Mouse (Mus musculus) MEL (cell line): ENCODE measurements around the gene Gtf2h5. TPM values are rescaled to one million over a fixed set of nuclear protein-coding genes. Genes with fewer than 3 reads are reported as not detected.
A peak's percentile ranks its signal among the peaks of the same experiment; 100 is the strongest.

Experiments used
- DNase-seq: peaks from one replicate; pipeline ENCODE4 v3.0.0; 2011; ENCODE audit warnings: low read depth, low spot score
- H3K27ac ChIP-seq: 2 replicates; pipeline ENCODE4 v1.5.1; 2012; ENCODE audit warnings: low read depth, mild to moderate bottlenecking, control low read depth, low read length, moderate library complexity; ENCODE audit not compliant: control insufficient read depth
- H3K27me3 ChIP-seq, 2 experiments: fragments of 150-350 bp in 1 of 2; sonication (generic) in 1 of 2; 2 replicates each; pipeline ENCODE4 v1.6.1; 2012; ENCODE audit warnings: low read length in 2 of 2, mild to moderate bottlenecking in 2 of 2, improper control_type of control experiment in 1 of 2, moderate library complexity in 1 of 2; ENCODE audit not compliant: insufficient read depth in 2 of 2, control insufficient read depth in 1 of 2
- H3K36me3 ChIP-seq, 2 experiments: 2 replicates each; pipeline ENCODE4 v1.6.1; 2012 to 2014; ENCODE audit warnings: low read length in 2 of 2, improper control_type of control experiment in 1 of 2, inconsistent platforms in 1 of 2, mild to moderate bottlenecking in 1 of 2; ENCODE audit not compliant: insufficient read depth in 2 of 2, control insufficient read depth in 1 of 2
- H3K4me1 ChIP-seq, 2 experiments: fragments of 150-350 bp in 1 of 2; sonication (generic) in 1 of 2; 2 replicates each; pipeline ENCODE4 v1.6.1; 2012; ENCODE audit warnings: low read length in 2 of 2, improper control_type of control experiment in 1 of 2, mild to moderate bottlenecking in 1 of 2; ENCODE audit not compliant: insufficient read depth in 2 of 2, control insufficient read depth in 1 of 2
- H3K4me3 ChIP-seq, 2 experiments: fragments of 150-350 bp in 1 of 2; sonication (generic) in 1 of 2; 2 replicates each; pipeline ENCODE4 v1.5.1; 2012; ENCODE audit warnings: low read depth in 2 of 2, low read length in 2 of 2, mild to moderate bottlenecking in 2 of 2, moderate library complexity in 2 of 2, control low read depth in 1 of 2, improper control_type of control experiment in 1 of 2; ENCODE audit not compliant: control insufficient read depth in 1 of 2, insufficient read depth in 1 of 2
- H3K79me2 ChIP-seq: 2 replicates; pipeline ENCODE4 v1.6.1; 2012; ENCODE audit warnings: mild to moderate bottlenecking, low read length, moderate library complexity; ENCODE audit not compliant: control insufficient read depth, poor library complexity, insufficient read depth
- H3K9ac ChIP-seq: 2 replicates; pipeline ENCODE4 v1.6.1; 2012; ENCODE audit warnings: low read depth, mild to moderate bottlenecking, control low read depth, low read length, moderate library complexity; ENCODE audit not compliant: control insufficient read depth, poor library complexity, severe bottlenecking
- H3K9me3 ChIP-seq: fragments of 150-350 bp; sonication (generic); replicated peaks from 2 replicates; pipeline ENCODE4 v1.6.1; 2012; ENCODE audit warnings: mild to moderate bottlenecking, low read length, improper control_type of control experiment, moderate library complexity; ENCODE audit not compliant: insufficient read depth
- CTCF ChIP-seq, 3 experiments: IDR thresholded peaks in 2 of 3; conservative IDR thresholded peaks in 1 of 3; 2 replicates each; pipeline ENCODE4 v1.5.1; 2011 to 2012; ENCODE audit warnings: low read length in 3 of 3, low read depth in 2 of 3, mild to moderate bottlenecking in 2 of 3, improper control_type of control experiment in 1 of 3, inconsistent platforms in 1 of 3, mixed read lengths in 1 of 3, moderate library complexity in 1 of 3; ENCODE audit not compliant: control insufficient read depth in 1 of 3, insufficient read depth in 1 of 3, poor library complexity in 1 of 3, severe bottlenecking in 1 of 3
- E2F4 ChIP-seq: IDR thresholded peaks from 2 replicates; pipeline ENCODE4 v1.6.1; 2011; ENCODE audit warnings: low read depth, low read length, improper control_type of control experiment, borderline replicate concordance
- ELF1 ChIP-seq: IDR thresholded peaks from 2 replicates; pipeline ENCODE4 v1.6.1; 2014; ENCODE audit warnings: low read depth, mild to moderate bottlenecking, inconsistent platforms, low read length, improper control_type of control experiment, moderate library complexity
- HCFC1 ChIP-seq: IDR thresholded peaks from 2 replicates; pipeline ENCODE4 v1.6.1; 2012; ENCODE audit warnings: low read depth, mild to moderate bottlenecking, inconsistent platforms, low read length, improper control_type of control experiment, moderate library complexity
- JUND ChIP-seq: IDR thresholded peaks from 2 replicates; pipeline ENCODE4 v1.6.1; 2011; ENCODE audit warnings: low read depth, mild to moderate bottlenecking, improper control_type of control experiment, low read length
- KAT2A ChIP-seq: conservative IDR thresholded peaks from 2 replicates; pipeline ENCODE4 v1.6.1; 2012; ENCODE audit warnings: low read depth, low read length, improper control_type of control experiment, inconsistent platforms
- MAFK ChIP-seq: IDR thresholded peaks from 2 replicates; pipeline ENCODE4 v1.6.1; 2011; ENCODE audit warnings: low read depth, mild to moderate bottlenecking, low read length, improper control_type of control experiment, borderline replicate concordance
- MAX ChIP-seq: IDR thresholded peaks from 2 replicates; pipeline ENCODE4 v1.6.1; 2011; ENCODE audit warnings: low read length, improper control_type of control experiment
- MAZ ChIP-seq: IDR thresholded peaks from 2 replicates; pipeline ENCODE4 v1.6.1; 2012; ENCODE audit warnings: low read depth, mild to moderate bottlenecking, inconsistent platforms, low read length, improper control_type of control experiment
- MEF2A ChIP-seq: IDR thresholded peaks from 2 replicates; pipeline ENCODE4 v1.6.1; 2014; ENCODE audit warnings: low read depth, mild to moderate bottlenecking, inconsistent platforms, low read length, improper control_type of control experiment; ENCODE audit not compliant: poor library complexity, insufficient replicate concordance, severe bottlenecking; ENCODE audit errors: extremely low read depth
- MYC ChIP-seq: IDR thresholded peaks from 2 replicates; pipeline ENCODE4 v1.6.1; 2011; ENCODE audit warnings: low read depth, mild to moderate bottlenecking, low read length, improper control_type of control experiment, moderate library complexity
- POLR2A ChIP-seq, 2 experiments: IDR thresholded peaks; 2 replicates each; pipeline ENCODE4 v1.6.1; 2011 to 2012; ENCODE audit warnings: low read length in 2 of 2, mild to moderate bottlenecking in 2 of 2, control low read depth in 1 of 2, improper control_type of control experiment in 1 of 2, low read depth in 1 of 2, moderate library complexity in 1 of 2; ENCODE audit not compliant: control insufficient read depth in 1 of 2, insufficient read depth in 1 of 2, poor library complexity in 1 of 2
- RAD21 ChIP-seq: IDR thresholded peaks from 2 replicates; pipeline ENCODE4 v1.6.1; 2011; ENCODE audit warnings: mild to moderate bottlenecking, low read depth, low read length, improper control_type of control experiment
- RCOR1 ChIP-seq: IDR thresholded peaks from 2 replicates; pipeline ENCODE4 v1.6.1; 2012; ENCODE audit warnings: low read depth, mild to moderate bottlenecking, inconsistent platforms, low read length, improper control_type of control experiment
- SMC3 ChIP-seq: IDR thresholded peaks from 2 replicates; pipeline ENCODE4 v1.6.1; 2011; ENCODE audit warnings: low read depth, low read length, improper control_type of control experiment
- TBP ChIP-seq: IDR thresholded peaks from 2 replicates; pipeline ENCODE4 v1.8.0; 2011; ENCODE audit warnings: low read depth, low read length, improper control_type of control experiment
- TCF12 ChIP-seq: IDR thresholded peaks from 2 replicates; pipeline ENCODE4 v1.6.1; 2014; ENCODE audit warnings: low read depth, mild to moderate bottlenecking, inconsistent platforms, low read length, improper control_type of control experiment, moderate library complexity
- UBTF ChIP-seq: IDR thresholded peaks from 2 replicates; pipeline ENCODE4 v1.6.1; 2012; ENCODE audit warnings: low read depth, mild to moderate bottlenecking, inconsistent platforms, low read length, improper control_type of control experiment, moderate library complexity, borderline replicate concordance; ENCODE audit not compliant: insufficient read depth
- USF2 ChIP-seq, 2 experiments: IDR thresholded peaks; 2 replicates each; pipeline ENCODE4 v1.6.1; 2011 to 2012; ENCODE audit warnings: improper control_type of control experiment in 2 of 2, low read length in 2 of 2, borderline replicate concordance in 1 of 2, inconsistent platforms in 1 of 2, low read depth in 1 of 2, mild to moderate bottlenecking in 1 of 2; ENCODE audit not compliant: insufficient read depth in 1 of 2
- ZC3H11A ChIP-seq: IDR thresholded peaks from 2 replicates; pipeline ENCODE4 v1.6.1; 2012; ENCODE audit warnings: low read depth, mild to moderate bottlenecking, inconsistent platforms, low read length, improper control_type of control experiment
- ZMIZ1 ChIP-seq: IDR thresholded peaks from 2 replicates; pipeline ENCODE4 v1.6.1; 2012; ENCODE audit warnings: low read depth, mild to moderate bottlenecking, inconsistent platforms, low read length, improper control_type of control experiment, moderate library complexity
- ZNF384 ChIP-seq: IDR thresholded peaks from 2 replicates; pipeline ENCODE4 v1.6.1; 2012; ENCODE audit warnings: low read depth, mild to moderate bottlenecking, inconsistent platforms, low read length, improper control_type of control experiment
- polyA plus RNA-seq, 2 experiments: library from polyadenylated mRNA; stranded (reverse) in 1 of 2; unstranded in 1 of 2; fragments of >175 nt in 1 of 2; fragments of >200 nt in 1 of 2; gene quantifications; 2 replicates each; pipeline versions ENCODE4 v1.2.1 to v1.2.4; 2012; ENCODE audit warnings: low replicate concordance in 2 of 2, low read depth in 1 of 2; ENCODE audit not compliant: insufficient read length in 2 of 2, insufficient read depth in 1 of 2, missing spikeins in 1 of 2
- total RNA-seq: library from RNA; depleted of rRNA; stranded (reverse); fragments of 300-350 nt; gene quantifications from 2 replicates; pipeline ENCODE4 v1.2.3, GENCODE M21; 2012

Gene Gtf2h5
- total and polyA plus RNA-seq, 3 experiments: 78.3 to 90.9 TPM; not detected in 1

GRCm38 (mm10) chr17:6107015-6107601 lies 27.5 kb downstream of the Gtf2h5 start:
- Histone ChIP-seq H3K4me1 (peaks cover 2 to 3% of the 10 kb centered on the region in 2 experiments; a peak in 3 of 4 replicates), H3K36me3 (peaks cover 0 to 5% of the 10 kb centered on the region in 2 experiments; a peak in 2 of 4 replicates), H3K4me3 (peak overlapping the region; percentile 78 to 82), H3K9me3 (no peaks in the 10 kb centered on the region), H3K27me3 (no peaks in the 10 kb centered on the region), H3K9ac (peak overlapping the region; percentile 83), H3K79me2 (peaks cover 6% of the 10 kb centered on the region; the same call in 1 of the 2 replicates), H3K27ac (peak overlapping the region; percentile 18; the same call in 1 of the 2 replicates)
- TF ChIP-seq MAFK: no peak
- TF ChIP-seq ZNF384: peak; percentile 51
- TF ChIP-seq RCOR1: peak; percentile 19; the same call in 1 of the 2 replicates
- no peak for TF ChIP-seq TCF12
- DNase-seq: peak; percentile 71

- Histone ChIP-seq H3K4me3 (no peak overlapping the region), H3K79me2 (peaks cover 6% of the 10 kb centered on the region; the same call in 1 of the 2 replicates), H3K4me1 (peaks cover 2 to 3% of the 10 kb centered on the region in 2 experiments; a peak in 3 of 4 replicates), H3K9me3 (no peaks in the 10 kb centered on the region), H3K9ac (no peak overlapping the region), H3K27me3 (no peaks in the 10 kb centered on the region), H3K27ac (no peak overlapping the region), H3K36me3 (peaks cover 0 to 5% of the 10 kb centered on the region in 2 experiments; a peak in 2 of 4 replicates)
- DNase-seq: no peak
- no peak for TF ChIP-seq MYC
- no peak for TF ChIP-seq ZNF384
- no peak for TF ChIP-seq USF2 (IDR thresholded peaks at IDR 0.05; ENCODE audit: borderline replicate concordance in 1 of 2, insufficient read depth in 1 of 2, low read depth in 1 of 2, low read length in 2 of 2)
- no peak for TF ChIP-seq MAZ
- no peak for TF ChIP-seq MEF2A
- TF ChIP-seq HCFC1: no peak
Observed at GRCm38 (mm10) chr17:6108175-6108574, 28.6 kb downstream of the Gtf2h5 start.

- TF ChIP-seq TCF12 (no peak), MAX (no peak), ZMIZ1 (no peak), POLR2A (IDR thresholded peaks at IDR 0.05; ENCODE audit: control insufficient read depth in 1 of 2, insufficient read depth in 1 of 2, low read depth in 1 of 2, low read length in 2 of 2, poor library complexity in 1 of 2) (no peak), MAZ (no peak), RAD21 (peak; percentile 50), E2F4 (no peak), MYC (no peak), UBTF (no peak), CTCF (IDR thresholded peaks at IDR 0.05 in 2 of 3, conservative IDR thresholded peaks at IDR 0.05 in 1 of 3; ENCODE audit: control insufficient read depth in 1 of 3, insufficient read depth in 1 of 3, low read depth in 2 of 3, low read length in 3 of 3, poor library complexity in 1 of 3, severe bottlenecking in 1 of 3) (peak; percentile 6 to 49 (median 15); a peak in 3 of 6 replicates), TBP (no peak), MEF2A (no peak), JUND (no peak), ELF1 (no peak), SMC3 (peak; percentile 35), ZC3H11A (0 out of 2 replicates have a peak, but pooled peaks have one; percentile 22), KAT2A (no peak)
- TF ChIP-seq, all 39 proteins: peak for 4
Observed at GRCm38 (mm10) chr17:6110956-6111355, 31.4 kb downstream of the Gtf2h5 start.

More at GRCm38 (mm10) chr17:6110956-6111355, 31.4 kb downstream of the Gtf2h5 start:
- Histone ChIP-seq H3K4me1 (no peaks in the 10 kb centered on the region), H3K9me3 (no peaks in the 10 kb centered on the region), H3K36me3 (no peaks in the 10 kb centered on the region), H3K79me2 (peaks cover 6% of the 10 kb centered on the region; the same call in 1 of the 2 replicates), H3K27ac (no peak overlapping the region), H3K9ac (no peak overlapping the region), H3K4me3 (no peak overlapping the region), H3K27me3 (no peaks in the 10 kb centered on the region)
- DNase-seq: peak; percentile 51
